ENCODE assay signal across 24 mouse cellular contexts in the genomic region with DNA sequence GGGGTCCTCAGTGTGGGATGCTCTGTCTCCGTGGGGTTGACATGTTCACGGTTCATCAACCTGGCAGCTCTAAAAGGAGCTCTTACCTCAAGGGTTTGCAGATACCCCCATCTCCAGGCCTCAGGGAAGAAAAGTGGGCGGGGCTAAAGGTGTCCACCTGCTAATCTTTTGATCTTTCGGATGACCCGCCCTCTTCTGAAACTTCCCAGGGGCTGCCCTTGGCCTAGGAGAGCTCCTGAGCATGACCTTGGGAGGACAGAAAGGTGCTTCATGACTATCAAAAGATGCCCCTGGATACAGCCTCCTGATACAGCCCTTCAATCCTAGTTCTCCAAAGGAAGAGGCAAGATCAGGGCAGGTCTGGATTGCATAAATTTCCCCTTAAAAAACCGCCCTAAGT. TPM values are rescaled to one million over a fixed set of nuclear protein-coding genes. Genes with fewer than 3 reads are reported as not detected.
DNase-seq lines count a peak whose midpoint lies in the region; ATAC-seq lines count a peak whose summit lies in the region.
"Had no signal": no experiment of that assay in that cellular context is flagged by ENCODE, and none has a peak within 500 bp of the region (broad histone marks: within the 10 kb centered on the region; RNA-seq: fewer than 3 reads in every experiment).

No protein-coding gene starts in this region.

- peaks cover 16% of the 10 kb centered on the region for H3K4me1 ChIP-seq in limb, embryonic 15.5 days
- peaks cover 33% of the 10 kb centered on the region for H3K4me1 ChIP-seq in limb, embryonic 10.5 days
- H3K4me1 ChIP-seq in midbrain, embryonic 13.5 days (replicated peaks), result peaks cover 22% of the 10 kb centered on the region
- H3K4me1 ChIP-seq in midbrain, embryonic 10.5 days, result peaks cover 31% of the 10 kb centered on the region

- H3K9ac ChIP-seq in limb, embryonic 15.5 days, result no peak overlapping the region
- H3K9ac ChIP-seq in midbrain, embryonic 13.5 days (replicated peaks), result no peak overlapping the region
- H3K9ac ChIP-seq: embryonic facial prominence, embryonic 12.5 days; forebrain, embryonic 13.5 days; forebrain, embryonic 15.5 days; forebrain, postnatal 0 days had no signal

- no peaks in the 10 kb centered on the region for H3K27me3 ChIP-seq in limb, embryonic 15.5 days
- H3K27me3 ChIP-seq in limb, embryonic 10.5 days (ENCODE audit: low read depth, poor library complexity, severe bottlenecking), result no peaks in the 10 kb centered on the region
- no peaks in the 10 kb centered on the region for H3K27me3 ChIP-seq in midbrain, embryonic 13.5 days
- H3K27me3 ChIP-seq in midbrain, embryonic 10.5 days (ENCODE audit: low read depth, poor library complexity, severe bottlenecking), result peaks cover 24% of the 10 kb centered on the region
- H3K27me3 ChIP-seq: embryonic facial prominence, embryonic 12.5 days; forebrain, embryonic 15.5 days; Patski had no signal

- H3K4me2 ChIP-seq in limb, embryonic 15.5 days, result no peak overlapping the region
- no peak overlapping the region for H3K4me2 ChIP-seq in midbrain, embryonic 13.5 days (replicated peaks)
- H3K4me2 ChIP-seq: embryonic facial prominence, embryonic 12.5 days; forebrain, embryonic 13.5 days; forebrain, embryonic 15.5 days had no signal

- 0 out of 2 replicates have a peak, but pooled peaks have one; percentile 52 for ATAC-seq in limb, embryonic 15.5 days (ENCODE audit: insufficient number of reproducible peaks, low FRiP score, low TSS enrichment, low read depth)
- no peak for ATAC-seq in midbrain, embryonic 13.5 days
- ATAC-seq: activated CD4-positive, CD25-positive, alpha-beta regulatory T cell, adult 4 months; CD4-positive, CD25-positive, alpha-beta regulatory T cell, adult 4 months; forebrain, embryonic 13.5 days; forebrain, embryonic 15.5 days; forebrain, postnatal 0 days; Patski had no signal

- DNase-seq in limb, embryonic 10.5 days (ENCODE audit: low spot score), result no peak
- no peak for DNase-seq in midbrain, embryonic 10.5 days (ENCODE audit: low spot score)
- peak; percentile 48 for DNase-seq in R1 (ENCODE audit: low read depth, low spot score)
- DNase-seq in testis, postnatal 10 days (ENCODE audit: low spot score), result no peak
- no peak for DNase-seq in spleen, postnatal 36 days (ENCODE audit: low spot score in 2 of 2)
- DNase-seq: adrenal gland, adult 8-10 months; adrenal gland, postnatal 14 days; adrenal gland, postnatal 36 days; B cell, adult 2 months; cerebellum, adult 11-12 months; cerebellum, adult 2 months; cerebellum, adult 9-10 months; cerebellum, postnatal 25 days; forebrain, postnatal 0 days had no signal

- no peak overlapping the region for H3K4me3 ChIP-seq in limb, embryonic 15.5 days
- no peak overlapping the region for H3K4me3 ChIP-seq in limb, embryonic 10.5 days
- no peak overlapping the region for H3K4me3 ChIP-seq in midbrain, embryonic 13.5 days (replicated peaks)
- H3K4me3 ChIP-seq in midbrain, embryonic 10.5 days, result no peak overlapping the region
- H3K4me3 ChIP-seq: embryonic facial prominence, embryonic 10.5 days; embryonic facial prominence, embryonic 12.5 days; forebrain, embryonic 13.5 days; forebrain, embryonic 15.5 days had no signal

- H3K9me3 ChIP-seq in limb, embryonic 15.5 days, result no peaks in the 10 kb centered on the region
- no peaks in the 10 kb centered on the region for H3K9me3 ChIP-seq in limb, embryonic 10.5 days (replicated peaks)
- no peaks in the 10 kb centered on the region for H3K9me3 ChIP-seq in midbrain, embryonic 13.5 days
- H3K9me3 ChIP-seq in midbrain, embryonic 10.5 days (replicated peaks), result no peaks in the 10 kb centered on the region
- H3K9me3 ChIP-seq: embryonic facial prominence, embryonic 10.5 days; embryonic facial prominence, embryonic 12.5 days; forebrain, embryonic 13.5 days; forebrain, embryonic 15.5 days had no signal

- H3K27ac ChIP-seq in limb, embryonic 15.5 days, result no peak overlapping the region
- no peak overlapping the region for H3K27ac ChIP-seq in limb, embryonic 10.5 days
- peak overlapping the region; percentile 19; the same call in 1 of the 2 replicates for H3K27ac ChIP-seq in midbrain, embryonic 13.5 days
- no peak overlapping the region for H3K27ac ChIP-seq in midbrain, embryonic 10.5 days (replicated peaks)
- H3K27ac ChIP-seq: embryonic facial prominence, embryonic 10.5 days; embryonic facial prominence, embryonic 12.5 days; forebrain, embryonic 13.5 days; forebrain, embryonic 15.5 days had no signal

- H3K36me3 ChIP-seq in limb, embryonic 15.5 days, result no peaks in the 10 kb centered on the region
- no peaks in the 10 kb centered on the region for H3K36me3 ChIP-seq in limb, embryonic 10.5 days
- H3K36me3 ChIP-seq in midbrain, embryonic 13.5 days, result no peaks in the 10 kb centered on the region
- no peaks in the 10 kb centered on the region for H3K36me3 ChIP-seq in midbrain, embryonic 10.5 days
- H3K36me3 ChIP-seq: embryonic facial prominence, embryonic 10.5 days; embryonic facial prominence, embryonic 12.5 days; forebrain, embryonic 15.5 days; G1E had no signal

- 71% methylated on average over 6 of the region's 6 CpGs for WGBS in limb, embryonic 15.5 days
- WGBS in limb, embryonic 10.5 days, result 68% methylated on average over 6 of the region's 6 CpGs
- WGBS in midbrain, embryonic 13.5 days, result 68% methylated on average over 6 of the region's 6 CpGs
- WGBS in midbrain, embryonic 10.5 days, result 66% methylated on average over 6 of the region's 6 CpGs

RNA-seq across cellular contexts. Expression of a gene that starts 3.1 kb away (rescaled TPM):
- 0.79 and 0.97 TPM in 2 replicates for polyA plus RNA-seq in limb, embryonic 15.5 days (2015; fragmentation: Nextera tagmentation; extraction: Ambion mirVana)
- 4.4 and 4.8 TPM in 2 replicates for polyA plus RNA-seq in limb, embryonic 10.5 days (2016; fragmentation: Nextera tagmentation; extraction: Ambion mirVana)
- polyA plus RNA-seq in midbrain, embryonic 13.5 days (2015; fragmentation: Nextera tagmentation; extraction: Ambion mirVana), result 8.5 and 14.3 TPM in 2 replicates
- polyA plus RNA-seq in midbrain, embryonic 10.5 days (2016; fragmentation: Nextera tagmentation; extraction: Ambion mirVana), result 5.1 and 5.9 TPM in 2 replicates
- polyA plus RNA-seq: activated CD4-positive, CD25-positive, alpha-beta regulatory T cell, adult 4 months; CD4-positive, CD25-positive, alpha-beta regulatory T cell, adult 4 months; G1E had no signal
